Mouse (Mus musculus): ENCODE data around the gene Eif3i. TPM values are rescaled to one million over a fixed set of nuclear protein-coding genes. Genes with fewer than 3 reads are reported as not detected.
"Not testable (repeated sequence)": the region's sequence is repeated elsewhere in the genome, so short reads cannot be mapped to it uniquely, and the experiment has no call there.

Gene Eif3i
- polyA plus RNA-seq, 1 experiment from 2014 or later: 220 TPM

- no peak overlapping the region for H3K9ac ChIP-seq (replicated peaks)
- H3K27me3 ChIP-seq: peaks cover 5% of the 10 kb centered on the region; the same call in 1 of the 2 replicates
- H3K27ac ChIP-seq: no peak overlapping the region
- ATAC-seq: no peak
- no peaks in the 10 kb centered on the region for H3K36me3 ChIP-seq
- H3K4me2 ChIP-seq (replicated peaks): no peak overlapping the region
- 75% methylated on average over 1 of the region's 1 CpGs for whole genome bisulfite sequencing
- peaks cover under 1% of the 10 kb centered on the region for H3K4me1 ChIP-seq (replicated peaks)
- no peak overlapping the region for H3K4me3 ChIP-seq (replicated peaks)
- no peaks in the 10 kb centered on the region for H3K9me3 ChIP-seq
These were observed 50.2 kb downstream of the Eif3i start for GRCm38 (mm10) chr4:129550295-129550694.

- Histone ChIP-seq H3K27ac (no peak overlapping the region), H3K27me3 (no peaks in the 10 kb centered on the region), H3K9me3 (no peaks in the 10 kb centered on the region), H3K9ac (replicated peaks) (no peak overlapping the region), H3K4me1 (replicated peaks) (no peaks in the 10 kb centered on the region), H3K4me3 (replicated peaks) (no peak overlapping the region), H3K36me3 (no peaks in the 10 kb centered on the region), H3K4me2 (replicated peaks) (no peak overlapping the region)
- 92% methylated on average over 2 of the region's 2 CpGs for WGBS
- ATAC-seq: no peak
These were observed 51.1 kb downstream of the Eif3i start for GRCm38 (mm10) chr4:129549306-129549705.

GRCm38 (mm10) chr4:129547631-129548030, 52.8 kb downstream of the Eif3i start:
- not testable (repeated sequence) for H3K4me1 ChIP-seq (replicated peaks); ATAC-seq; H3K4me2 ChIP-seq (replicated peaks); H3K27ac ChIP-seq; H3K36me3 ChIP-seq; H3K9ac ChIP-seq (replicated peaks); H3K4me3 ChIP-seq (replicated peaks); H3K27me3 ChIP-seq; H3K9me3 ChIP-seq
- 89% methylated on average over 4 of the region's 4 CpGs for WGBS

GRCm38 (mm10) chr4:129544106-129544505, 56.3 kb downstream of the Eif3i start:
- no peak overlapping the region for H3K4me3 ChIP-seq (replicated peaks)
- H3K27me3 ChIP-seq: no peaks in the 10 kb centered on the region
- no peak overlapping the region for H3K27ac ChIP-seq
- H3K36me3 ChIP-seq: peaks cover 4% of the 10 kb centered on the region; the same call in 1 of the 2 replicates
- H3K9me3 ChIP-seq: no peaks in the 10 kb centered on the region
- peaks cover 23% of the 10 kb centered on the region for H3K4me1 ChIP-seq (replicated peaks)
- H3K4me2 ChIP-seq (replicated peaks): no peak overlapping the region
- ATAC-seq: no peak
- no peak overlapping the region for H3K9ac ChIP-seq (replicated peaks)
- 85% methylated on average over 4 of the region's 4 CpGs for WGBS

GRCm38 (mm10) chr4:129542592-129543141, 57.8 kb downstream of the Eif3i start, which contains the start of gene Hdac1:
TSS of gene Hdac1 (minus strand) at chr4:129542713.
- Histone ChIP-seq H3K27me3 (no peaks in the 10 kb centered on the region), H3K9me3 (no peaks in the 10 kb centered on the region), H3K27ac (peak within 1 kb of the TSS; percentile 80), H3K4me3 (replicated peaks) (peak within 1 kb of the TSS; percentile 84), H3K4me2 (replicated peaks) (peak within 1 kb of the TSS; percentile 75), H3K9ac (replicated peaks) (peak within 1 kb of the TSS; percentile 88), H3K4me1 (replicated peaks) (peaks cover 23% of the 10 kb centered on the region), H3K36me3 (peaks cover 9% of the 10 kb centered on the region)
- WGBS: under 1% methylated on average over 43 of the region's 46 CpGs
- ATAC-seq: peak; percentile 99

Small RNA genes lying within 50 kb of the gene (microRNA-seq; reads per million reads assigned to microRNA genes)
- not detected for gene Mir8119

Other genes with a start within 250 kb of the Eif3i start
- 17.2 and 19.7 TPM in 2 replicates for gene Zbtb8a, start 222.5 kb downstream of the Eif3i start, polyA plus RNA-seq (2015; fragmentation: Nextera tagmentation; extraction: Ambion mirVana)
- 12.0 TPM in 2 replicates for gene Zbtb8b, start 159.8 kb downstream of the Eif3i start, polyA plus RNA-seq (2015; fragmentation: Nextera tagmentation; extraction: Ambion mirVana)
- 34.0 and 36.7 TPM in 2 replicates for gene Bsdc1, start 139.1 kb downstream of the Eif3i start, polyA plus RNA-seq (2015; fragmentation: Nextera tagmentation; extraction: Ambion mirVana)
- gene Tssk3, start 109.6 kb downstream of the Eif3i start, polyA plus RNA-seq (2015; fragmentation: Nextera tagmentation; extraction: Ambion mirVana): 0.16 and 0.26 TPM in 2 replicates
- gene Fam229a, start 109.5 kb downstream of the Eif3i start, polyA plus RNA-seq (2015; fragmentation: Nextera tagmentation; extraction: Ambion mirVana): not detected in 2 replicates
- gene Marcksl1, start 87.1 kb downstream of the Eif3i start, polyA plus RNA-seq (2015; fragmentation: Nextera tagmentation; extraction: Ambion mirVana): 1,749 and 1,885 TPM in 2 replicates
- gene Hdac1, start 57.9 kb downstream of the Eif3i start, polyA plus RNA-seq (2015; fragmentation: Nextera tagmentation; extraction: Ambion mirVana): 138 TPM in 2 replicates
- gene Lck, start 27.0 kb downstream of the Eif3i start, polyA plus RNA-seq (2015; fragmentation: Nextera tagmentation; extraction: Ambion mirVana): 5.9 and 7.1 TPM in 2 replicates
- 0.22 and 0.35 TPM in 2 replicates for gene Fam167b, start 22.1 kb downstream of the Eif3i start, polyA plus RNA-seq (2015; fragmentation: Nextera tagmentation; extraction: Ambion mirVana)
- gene Tmem234, start within 50 bp of the Eif3i start, polyA plus RNA-seq (2015; fragmentation: Nextera tagmentation; extraction: Ambion mirVana): 205 and 214 TPM in 2 replicates
- gene Dcdc2b, start 13.6 kb upstream of the Eif3i start, polyA plus RNA-seq (2015; fragmentation: Nextera tagmentation; extraction: Ambion mirVana): 2.6 and 3.5 TPM in 2 replicates
- 30.0 and 35.8 TPM in 2 replicates for gene Iqcc, start 18.5 kb upstream of the Eif3i start, polyA plus RNA-seq (2015; fragmentation: Nextera tagmentation; extraction: Ambion mirVana)
- gene Ccdc28b, start 23.3 kb upstream of the Eif3i start, polyA plus RNA-seq (2015; fragmentation: Nextera tagmentation; extraction: Ambion mirVana): 133 and 137 TPM in 2 replicates
- 62.9 and 66.3 TPM in 2 replicates for gene Txlna, start 40.4 kb upstream of the Eif3i start, polyA plus RNA-seq (2015; fragmentation: Nextera tagmentation; extraction: Ambion mirVana)
- 13.7 and 16.9 TPM in 2 replicates for gene Kpna6, start 72.1 kb upstream of the Eif3i start, polyA plus RNA-seq (2015; fragmentation: Nextera tagmentation; extraction: Ambion mirVana)
- 20.3 and 24.0 TPM in 2 replicates for gene Tmem39b, start 96.2 kb upstream of the Eif3i start, polyA plus RNA-seq (2015; fragmentation: Nextera tagmentation; extraction: Ambion mirVana)
- 180 and 182 TPM in 2 replicates for gene Khdrbs1, start 141.7 kb upstream of the Eif3i start, polyA plus RNA-seq (2015; fragmentation: Nextera tagmentation; extraction: Ambion mirVana)
- 287 and 316 TPM in 2 replicates for gene Ptp4a2, start 210.6 kb upstream of the Eif3i start, polyA plus RNA-seq (2015; fragmentation: Nextera tagmentation; extraction: Ambion mirVana)